Mouse (Mus musculus) gastrocnemius, postnatal 36 days (tissue): ENCODE measurements around the gene Pdzd3. TPM values are rescaled to one million over a fixed set of nuclear protein-coding genes. Genes with fewer than 3 reads are reported as not detected.

Experiments used
- DNase-seq, 2 experiments: peaks; one replicate each; pipeline ENCODE4 v3.0.0; 2022
- intact Hi-C: fragments of 180-260 bp; cut with DNase I; formaldehyde crosslinking; loops from one replicate; pipeline ENCODE4 v1.15.1; 2025
- total RNA-seq, 2 experiments: library from RNA; stranded (reverse); gene quantifications; 2 replicates each; pipeline ENCODE4 v1.2.3; 2021

Pdzd3 gene
- total RNA-seq, 2 experiments from 2014 or later, result 0.44 to 1.4 TPM

DNA sequence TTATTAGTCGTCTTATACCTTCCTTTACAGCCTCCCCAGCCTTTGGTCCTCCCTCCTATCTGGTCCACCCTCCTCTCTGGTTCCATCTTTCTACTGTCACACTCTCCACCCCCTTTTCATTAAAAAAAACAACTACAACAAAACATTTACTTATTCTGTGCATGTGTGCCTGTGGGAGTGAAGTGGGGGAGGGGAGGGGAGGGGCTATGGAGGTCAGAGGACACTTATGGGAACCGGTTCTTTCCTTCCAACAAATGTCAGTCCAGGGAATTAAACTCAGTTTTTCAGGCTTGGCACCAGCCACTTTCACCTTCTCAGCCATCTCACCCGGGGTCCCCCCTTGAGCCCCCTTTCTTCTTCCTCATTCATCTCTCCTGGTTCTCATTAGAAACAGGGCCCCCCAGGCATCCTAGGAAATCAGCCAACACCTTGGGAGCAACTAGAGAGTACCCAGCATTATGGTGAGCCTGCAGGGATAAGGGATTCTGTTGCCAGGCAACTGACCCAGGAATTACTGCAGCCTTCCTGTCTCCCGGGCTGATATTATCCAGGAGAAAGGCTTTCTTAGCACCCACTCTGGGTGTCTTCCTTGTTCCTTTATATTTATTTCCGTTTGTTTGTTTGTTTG, 3.4 kb upstream of the Pdzd3 start:
- no peak for DNase-seq
- intact Hi-C loops, result loop anchor here (5.0 kb wide), 1 partner anchor 133 kb away; no protein-coding TSS in a partner anchor

DNA sequence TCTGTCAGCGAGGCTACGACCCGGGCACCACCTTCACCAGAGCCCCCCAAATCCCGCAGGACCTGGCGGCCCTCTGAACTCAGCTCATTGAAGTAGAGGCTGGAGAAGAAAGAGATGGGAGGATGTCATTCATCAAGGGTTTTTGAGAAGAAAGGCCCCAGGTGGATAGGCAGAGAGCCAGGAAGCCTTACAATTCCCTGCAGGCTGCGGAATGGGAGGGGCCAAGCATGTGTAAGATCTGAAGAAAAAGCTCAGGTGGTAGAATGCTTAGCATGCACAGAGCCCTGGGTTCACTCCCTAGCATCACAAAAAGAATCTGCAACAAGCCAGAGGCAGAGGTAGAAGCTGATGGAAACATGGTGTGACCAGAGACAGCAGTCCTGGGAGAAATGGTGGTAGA, 2.2 kb upstream of the Pdzd3 start:
- intact Hi-C loops, result loop anchor here (5.0 kb wide), 1 partner anchor 134 kb away; no protein-coding TSS in a partner anchor
- no peak for DNase-seq

DNA sequence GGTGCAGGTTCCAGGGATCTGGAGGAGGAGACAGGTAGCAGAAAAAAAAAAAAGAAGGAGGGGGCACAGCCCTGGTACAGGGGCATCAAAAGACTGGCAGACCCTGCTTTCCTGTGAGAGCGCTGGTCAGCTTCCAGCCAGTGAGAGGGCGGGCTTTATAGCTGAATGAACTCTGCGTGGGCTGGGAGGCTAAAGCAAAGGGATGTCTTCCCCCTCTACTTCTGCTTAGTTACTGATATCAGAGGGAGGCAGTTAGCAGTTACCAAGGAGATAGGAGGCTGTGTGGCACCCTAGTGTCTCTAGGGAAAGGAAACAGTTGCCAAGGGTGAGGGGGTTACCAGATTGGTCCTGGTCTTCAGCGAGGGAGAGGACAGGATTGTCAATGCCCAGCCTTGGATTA, 826 bp downstream of the Pdzd3 start:
- intact Hi-C loops, result loop anchor here (5.0 kb wide), 1 partner anchor 137 kb away; no protein-coding TSS in a partner anchor
- DNase-seq, result no peak

DNA sequence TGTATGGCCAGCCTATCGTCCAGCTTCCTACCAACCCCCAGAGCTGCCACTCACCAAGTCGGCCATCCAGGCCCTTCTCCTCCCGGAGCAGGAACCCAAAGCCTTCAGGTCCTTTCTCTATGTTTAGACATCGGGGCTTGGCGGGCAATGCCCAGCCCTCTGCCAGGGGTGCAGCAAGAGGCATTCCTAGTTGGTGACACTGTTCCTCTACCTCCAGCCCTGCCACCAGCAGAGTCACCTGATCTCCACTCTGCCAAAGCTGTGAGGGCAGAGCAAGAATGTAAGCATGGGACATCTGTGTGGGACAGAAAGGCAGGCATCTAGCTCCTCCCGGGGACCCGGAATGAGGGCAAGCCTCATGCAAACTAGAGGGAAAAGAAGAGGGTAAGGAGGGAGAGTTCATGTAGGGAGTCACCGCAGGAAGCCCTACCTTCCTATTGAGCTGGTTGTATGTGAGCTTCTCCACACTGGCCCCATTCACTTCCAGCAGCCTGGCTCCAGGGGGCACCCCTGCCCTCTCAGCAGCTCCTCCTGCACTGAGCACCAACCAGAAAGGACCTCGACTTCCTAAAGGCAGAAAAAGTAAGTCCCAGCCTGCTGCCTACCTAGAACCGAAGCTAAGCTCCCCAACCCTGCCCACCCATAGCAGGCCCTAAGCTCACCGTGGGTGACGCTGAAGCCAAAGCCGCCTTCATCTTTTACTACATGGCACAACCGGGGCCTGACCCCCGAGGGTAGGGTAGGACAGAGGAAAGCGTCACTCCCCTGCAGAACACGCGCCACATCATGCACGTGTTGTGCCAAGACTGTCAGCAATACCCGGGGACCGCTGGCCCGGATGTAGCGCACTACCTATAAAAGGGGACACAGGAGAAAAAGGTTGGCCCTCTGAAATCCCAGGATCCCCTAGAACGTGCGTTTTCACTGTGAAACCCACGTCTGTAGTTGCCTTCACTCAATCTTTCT, 1.8 kb downstream of the Pdzd3 start:
- peak; percentile 36 to 52 for DNase-seq
- intact Hi-C loops, result loop anchor here (5.0 kb wide), 1 partner anchor 138 kb away; no protein-coding TSS in a partner anchor

DNA sequence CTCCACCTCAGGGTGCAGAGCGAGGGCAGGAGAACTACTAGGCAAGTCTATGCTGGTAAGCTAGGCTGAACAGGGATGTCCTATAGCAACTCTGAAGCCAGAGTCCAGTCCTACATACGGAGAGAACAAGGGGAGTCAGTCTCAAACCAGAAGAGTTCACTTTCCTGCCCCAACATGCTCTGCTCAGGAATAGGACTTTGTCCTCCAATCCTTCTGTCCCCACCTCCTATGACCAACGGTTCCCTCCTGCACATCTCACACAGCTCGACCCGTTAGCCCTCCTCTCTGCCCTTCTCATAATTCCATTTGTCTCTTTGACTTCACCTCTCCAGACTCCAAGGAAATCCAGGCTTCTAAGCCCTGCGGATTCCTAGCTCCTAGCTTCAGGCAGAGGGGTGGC, 3.4 kb downstream of the Pdzd3 start:
- intact Hi-C loops, result no loop called here
- DNase-seq, result no peak

DNA sequence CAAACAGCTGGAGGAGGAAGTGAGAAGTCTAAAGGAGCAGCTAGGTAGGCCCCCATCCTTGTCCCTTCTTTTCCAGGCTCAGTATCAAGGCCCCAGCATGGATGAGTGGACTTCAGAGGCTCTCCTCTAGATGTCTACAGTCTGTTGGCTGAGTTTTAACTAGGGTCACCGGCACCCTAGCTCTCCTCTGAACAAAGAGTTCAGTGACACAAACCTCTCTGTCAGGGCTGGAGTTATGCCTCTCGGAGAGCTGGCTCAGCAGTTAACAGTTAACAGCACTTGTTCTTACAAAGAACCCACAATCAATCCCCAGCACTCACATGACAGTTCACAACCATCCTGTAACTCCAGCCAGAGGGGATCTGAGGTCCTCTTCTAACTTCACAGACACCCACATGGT, 7.7 kb downstream of the Pdzd3 start:
- DNase-seq, result no peak
- intact Hi-C loops, result no loop called here

DNA sequence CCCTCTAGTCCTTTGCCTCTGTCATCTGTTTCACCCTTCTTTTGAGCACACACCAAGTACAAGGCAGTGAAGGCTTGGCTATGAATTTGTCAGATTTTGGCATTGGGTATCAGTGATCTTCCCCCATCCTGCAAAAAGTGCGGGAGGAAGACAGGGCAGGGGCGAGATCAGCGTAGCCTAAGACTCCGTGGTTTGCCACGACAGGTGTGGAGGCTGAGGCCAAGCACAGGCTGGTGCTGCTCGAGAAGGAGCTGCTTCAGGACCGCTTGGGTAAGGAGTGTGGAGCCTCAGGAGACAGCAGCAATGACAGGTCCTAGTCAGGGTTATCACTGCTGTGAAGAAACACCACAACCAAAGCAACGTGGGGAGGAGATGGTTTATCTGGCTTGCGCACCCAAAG, 9.9 kb downstream of the Pdzd3 start:
- intact Hi-C loops, result no loop called here
- no peak for DNase-seq

DNA sequence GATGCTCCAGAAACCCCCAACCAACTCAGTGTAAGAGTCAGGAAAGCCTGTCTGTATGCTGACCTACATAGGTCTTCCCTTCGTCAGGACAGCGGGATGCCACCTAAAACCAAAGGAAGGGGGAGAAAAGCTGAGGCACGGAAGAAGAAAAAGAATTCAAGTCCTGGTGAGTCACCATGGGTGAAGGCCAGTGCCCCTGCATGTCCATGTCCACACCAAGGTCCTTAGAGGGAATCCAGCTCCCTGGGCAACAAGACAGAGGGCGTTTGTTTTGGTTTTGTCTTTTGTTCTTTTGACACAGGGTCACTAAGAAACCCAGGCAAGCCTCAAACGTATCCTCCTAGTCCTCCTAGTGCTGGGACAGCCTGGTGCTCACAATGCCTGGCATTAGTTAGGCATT, 10.4 kb downstream of the Pdzd3 start:
- intact Hi-C loops, result no loop called here
- no peak for DNase-seq

DNA sequence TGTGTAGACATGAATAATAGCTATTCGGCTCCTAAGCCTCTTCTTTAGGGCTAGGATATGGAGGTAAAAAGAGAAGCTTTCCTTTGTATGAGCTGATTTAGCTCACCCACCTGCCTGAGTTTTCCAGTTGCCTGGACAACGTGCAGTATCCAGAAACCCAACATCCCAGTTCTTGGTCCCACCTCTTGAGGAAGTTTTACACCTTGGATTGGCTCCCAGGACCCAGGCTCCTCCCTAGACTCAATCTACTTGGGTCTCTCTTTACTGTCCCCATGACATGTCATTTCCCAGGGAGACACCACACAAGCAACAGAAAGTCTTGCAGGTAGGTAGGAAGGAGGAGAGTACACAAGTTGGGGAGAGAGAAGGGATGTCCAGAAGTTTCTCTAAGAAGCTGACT, 10.9 kb downstream of the Pdzd3 start, which contains the start of gene Ccdc153:
TSS of gene Ccdc153 (plus strand) at position 278 of the 400 bp plus-strand sequence.
- intact Hi-C loops, result no loop called here
- no peak for DNase-seq

DNA sequence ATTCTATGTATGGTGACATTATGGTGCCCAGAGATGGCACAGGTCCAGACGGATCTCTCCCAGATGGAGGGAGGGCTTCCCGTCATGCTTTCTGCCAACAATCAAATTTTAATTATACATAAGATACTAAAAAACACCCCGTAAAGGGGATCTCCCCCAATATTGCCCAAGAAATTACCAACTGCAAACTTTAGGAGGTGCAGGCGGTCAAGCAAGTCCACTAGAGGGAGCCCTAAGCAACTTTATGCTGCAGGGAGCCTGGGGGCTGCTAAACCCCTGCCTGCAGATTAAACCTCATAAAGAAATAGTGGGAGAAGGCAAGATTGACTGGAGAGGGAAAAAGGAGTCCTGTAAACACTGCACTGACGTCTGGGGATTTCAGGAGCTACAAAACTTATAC, 11.8 kb downstream of the Pdzd3 start:
- intact Hi-C loops, result loop anchor here (10.0 kb wide), 2 partner anchors 105 to 255 kb away; partner anchors contain the start of gene Mcam
- peak in 1 of 2 experiments; percentile 30 for DNase-seq

DNA sequence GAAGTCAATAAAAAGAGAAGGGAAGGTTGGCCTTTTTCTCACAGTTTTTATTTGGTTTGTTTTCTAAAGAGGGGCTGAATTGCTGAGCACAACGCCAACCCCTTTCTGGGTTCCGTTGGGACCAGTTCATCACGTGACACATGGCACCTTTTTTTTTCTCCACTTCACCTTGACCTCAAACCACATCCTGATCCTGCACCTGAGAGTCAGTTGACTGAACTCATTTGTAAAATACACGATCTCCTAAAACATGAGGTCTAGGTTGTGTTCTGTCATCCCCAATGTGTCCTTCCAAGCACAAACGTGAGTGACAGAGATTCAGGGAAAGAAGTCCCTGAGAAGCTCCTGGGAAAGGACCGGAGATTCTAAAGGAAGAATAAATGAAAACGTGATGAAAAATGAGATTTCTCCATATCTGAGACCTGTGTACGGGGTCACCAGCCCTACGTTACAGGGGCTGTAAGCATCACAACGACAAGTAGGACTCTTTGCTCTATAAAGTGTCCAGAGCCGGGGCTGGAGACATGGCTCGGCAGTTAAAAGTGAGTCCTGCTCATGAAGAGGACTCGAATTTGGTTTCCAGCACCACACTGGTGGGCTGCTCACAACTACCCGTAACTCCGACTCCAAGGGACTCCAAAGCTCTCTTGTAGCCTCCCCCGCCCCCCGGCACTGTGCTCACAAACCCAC, 12.6 kb downstream of the Pdzd3 start:
- intact Hi-C loops, result loop anchor here (10.0 kb wide), 2 partner anchors 104 to 254 kb away; partner anchors contain the start of gene Mcam
- DNase-seq, result no peak

DNA sequence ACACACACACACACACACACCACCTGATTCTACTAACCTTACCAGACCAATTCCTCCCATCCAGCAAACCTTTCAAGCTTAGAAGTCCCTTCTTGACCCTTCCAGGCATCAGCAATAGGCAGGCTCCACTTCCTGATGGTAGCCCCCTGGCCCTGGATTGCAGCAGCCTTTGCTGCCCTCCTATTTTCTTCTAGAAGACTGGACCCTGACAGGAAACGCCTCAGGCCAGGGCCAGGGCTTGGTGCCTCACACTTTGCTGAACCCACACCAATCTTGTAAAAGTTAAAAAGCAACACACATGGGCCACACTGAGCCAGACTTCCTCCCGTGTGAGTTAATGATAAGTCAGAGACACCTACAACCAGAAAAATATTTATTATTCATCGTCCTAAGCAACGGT, 14.1 kb downstream of the Pdzd3 start:
- DNase-seq, result no peak
- intact Hi-C loops, result loop anchor here (10.0 kb wide), 2 partner anchors 102 to 252 kb away; partner anchors contain the start of gene Mcam

DNA sequence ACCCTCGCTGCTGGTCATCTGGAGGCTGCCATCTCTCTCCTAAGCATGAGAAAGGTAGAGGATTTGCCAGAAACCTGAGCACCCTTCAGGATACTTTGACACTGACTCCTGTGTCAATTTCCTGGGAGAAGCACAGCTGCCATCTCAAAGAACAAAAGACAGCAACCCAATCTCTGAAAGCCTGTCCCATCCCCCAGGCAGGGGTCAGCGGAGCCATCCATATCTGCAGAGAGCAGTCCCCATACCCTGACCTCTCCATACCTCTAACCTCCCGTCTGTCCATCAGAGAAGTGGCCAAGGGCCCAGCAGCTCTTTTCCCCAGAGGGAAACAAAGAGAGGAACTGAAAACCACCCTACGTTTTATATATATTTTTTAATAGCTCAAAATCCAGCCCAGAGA, 14.7 kb downstream of the Pdzd3 start:
- intact Hi-C loops, result loop anchor here (10.0 kb wide), 2 partner anchors 102 to 252 kb away; partner anchors contain the start of gene Mcam
- no peak for DNase-seq

DNA sequence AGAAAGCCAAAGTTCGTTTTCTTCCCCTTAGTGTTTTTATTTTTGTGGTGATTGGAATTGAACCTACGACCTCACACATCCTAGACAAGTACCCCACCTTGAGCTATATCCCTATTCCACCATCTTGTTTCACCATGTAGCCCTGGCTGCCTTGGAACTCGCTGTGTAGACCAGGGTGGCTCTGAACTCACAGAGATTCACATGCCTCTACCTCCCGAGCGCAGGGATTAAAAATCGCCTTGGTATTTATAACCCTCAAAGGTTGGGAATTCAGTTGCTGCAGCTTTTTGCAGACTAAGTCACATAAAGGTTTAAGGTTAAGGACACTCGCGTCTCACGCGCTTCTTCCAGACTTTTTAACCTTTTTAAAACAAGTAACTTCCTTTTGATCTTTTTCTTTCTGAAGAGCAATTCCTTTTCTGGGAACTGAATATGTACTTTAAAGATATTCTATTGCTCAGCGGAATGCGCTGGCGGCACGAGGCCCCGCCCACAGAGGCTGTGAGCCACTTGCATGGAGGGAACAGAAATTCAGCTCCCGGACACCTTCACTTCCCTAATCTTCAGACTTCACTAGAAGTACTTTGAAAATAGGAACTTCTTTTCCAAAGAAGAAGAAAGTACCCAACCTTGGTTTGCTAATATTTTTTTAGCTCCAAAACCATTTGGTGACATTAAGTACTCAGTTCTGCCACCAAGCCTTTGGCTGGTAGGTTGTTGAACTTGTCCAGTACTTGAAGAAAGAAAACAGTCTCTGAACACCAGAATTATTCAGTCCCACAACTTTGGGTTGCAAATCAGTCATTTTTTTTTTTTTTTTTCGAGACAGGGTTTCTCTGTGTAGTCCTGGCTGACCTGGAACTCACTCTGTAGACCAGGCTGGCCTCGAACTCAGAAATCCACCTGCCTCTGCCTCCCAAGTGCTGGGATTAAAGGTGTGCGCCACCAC, 16.5 kb downstream of the Pdzd3 start:
- intact Hi-C loops, result loop anchor here (10.0 kb wide), 2 partner anchors 100 to 250 kb away; partner anchors contain the start of gene Mcam
- peak in 1 of 2 experiments; percentile 25 for DNase-seq

DNA sequence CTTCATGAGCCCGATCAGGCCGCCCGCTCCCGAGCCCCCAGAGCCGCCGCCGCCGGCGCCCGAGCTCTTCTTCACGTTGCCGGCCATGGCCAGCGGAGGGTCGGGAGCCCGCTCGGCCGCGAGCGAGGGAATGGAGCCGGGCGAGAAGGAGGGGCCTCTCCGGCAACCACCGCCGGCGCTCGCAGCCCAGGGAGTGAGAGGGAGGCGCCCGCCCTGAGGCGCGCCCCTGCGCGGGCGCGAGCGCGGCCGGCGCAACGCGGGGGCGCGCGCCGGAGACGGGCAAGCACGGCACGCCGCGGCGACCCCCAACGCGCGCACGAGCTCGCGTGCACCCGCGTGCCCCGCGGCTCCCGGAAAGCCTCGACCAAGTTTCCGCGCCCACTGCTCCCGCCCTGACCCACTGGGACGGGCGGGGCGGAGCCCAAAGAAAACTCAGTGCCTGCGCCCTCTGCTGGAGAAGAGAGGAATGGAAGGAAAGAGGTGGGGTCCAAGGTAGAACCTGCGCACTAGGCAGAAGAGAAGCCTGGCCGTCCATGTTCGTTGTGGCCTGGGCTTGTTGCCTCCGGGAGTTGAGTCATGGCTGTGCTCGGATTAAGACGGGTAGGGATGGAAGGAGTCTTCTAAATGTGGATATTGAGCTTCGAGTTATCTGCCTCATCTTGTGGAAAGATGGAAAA, 17.3 kb downstream of the Pdzd3 start, which contains the start of gene Cbl:
TSS of gene Cbl (minus strand) at position 248 of the 677 bp plus-strand sequence.
- DNase-seq, result peak; percentile 96 to 98
- intact Hi-C loops, result loop anchor here (10.0 kb wide), 2 partner anchors 99 to 249 kb away; partner anchors contain the start of gene Mcam

DNA sequence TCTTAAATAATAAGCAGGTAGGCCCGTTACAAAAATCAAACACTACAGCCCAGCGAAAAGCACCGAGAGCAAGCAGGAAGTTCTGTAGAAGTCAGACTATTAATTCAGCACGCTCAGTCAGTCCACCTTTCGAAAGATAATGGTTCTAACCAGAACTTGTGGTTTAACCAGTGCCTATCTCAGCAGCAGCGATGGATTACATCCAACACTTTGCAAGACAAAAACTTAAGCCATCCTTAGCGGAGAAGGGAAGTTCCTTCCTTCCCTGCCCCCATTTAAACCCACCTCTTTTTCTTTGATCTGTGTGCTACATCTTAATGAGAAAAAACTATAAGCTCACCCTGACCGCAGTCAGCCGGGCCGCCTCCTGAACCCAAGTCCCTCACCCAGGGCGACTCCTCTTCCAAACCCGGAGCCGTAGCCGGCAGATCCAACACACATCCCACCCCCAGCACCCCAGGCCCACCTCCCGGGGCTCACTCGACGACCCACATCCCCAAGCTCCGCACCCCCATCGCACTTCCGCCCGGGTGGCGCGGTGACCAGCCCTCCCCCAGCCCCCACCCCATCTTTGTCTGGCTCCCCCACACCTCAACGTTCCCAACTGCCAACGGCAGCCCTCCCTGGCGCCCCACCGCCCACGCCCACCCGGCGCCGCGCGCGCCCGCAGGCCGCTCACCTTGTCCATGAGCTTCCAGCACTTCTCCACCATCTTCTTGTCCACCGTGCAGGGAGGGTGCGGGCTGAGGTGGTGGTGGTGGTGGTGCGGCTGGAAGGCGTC, 18.1 kb downstream of the Pdzd3 start:
- intact Hi-C loops, result loop anchor here (10.0 kb wide), 2 partner anchors 98 to 248 kb away; partner anchors contain the start of gene Mcam
- no peak for DNase-seq

DNA sequence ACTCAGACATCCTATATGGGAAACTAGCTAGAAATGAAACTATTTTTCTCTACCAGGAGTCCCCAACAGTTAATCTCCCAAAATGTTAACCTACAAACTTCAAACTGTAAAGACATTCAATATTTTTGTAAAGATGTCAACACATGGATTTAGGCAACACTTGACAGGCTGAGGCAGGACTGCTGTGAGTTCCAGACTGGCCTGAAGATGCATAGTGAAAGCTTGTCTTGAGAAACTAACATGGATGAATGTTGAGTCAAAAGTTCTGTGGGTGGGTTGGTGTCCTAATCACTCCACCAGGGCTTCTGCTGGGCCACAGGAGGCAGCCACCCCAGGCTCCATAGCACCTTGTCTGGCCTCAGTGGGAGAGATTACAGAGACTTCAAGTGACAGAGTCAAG, 19.7 kb downstream of the Pdzd3 start:
- intact Hi-C loops, result loop anchor here (10.0 kb wide), 2 partner anchors 97 to 247 kb away; partner anchors contain the start of gene Mcam

DNA sequence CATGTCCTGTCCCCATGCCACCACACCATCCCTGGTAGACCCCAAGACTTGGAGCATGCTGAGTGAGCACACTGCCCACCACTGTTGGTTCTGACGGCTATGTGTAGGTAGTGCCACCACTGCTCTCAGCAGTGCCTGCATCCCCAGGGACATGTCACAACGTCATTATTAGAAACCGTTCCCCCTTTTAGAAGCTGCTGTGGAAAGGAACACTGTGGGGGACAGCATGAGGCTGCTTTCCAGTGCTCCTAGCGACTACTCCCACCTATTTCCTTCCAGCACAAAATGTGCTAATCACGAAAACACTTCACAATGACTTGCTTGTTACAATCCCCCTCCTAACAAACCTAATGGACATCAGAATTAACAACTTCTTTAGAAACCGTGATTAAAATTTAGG, 25.3 kb downstream of the Pdzd3 start:
- DNase-seq, result no peak
- intact Hi-C loops, result no loop called here

More for the DNA sequence above, 19.7 kb downstream of the Pdzd3 start:
- no peak for DNase-seq
